Mouse (Mus musculus) thymus, postnatal 4 days (tissue): Measurements from ENCODE around the gene Celf5.
A peak's percentile ranks its signal among the peaks of the same experiment; 100 is the strongest.

Experiments
- DNase-seq: peaks from one replicate; pipeline ENCODE4 v3.0.0; 2021

Gene Celf5

DNA sequence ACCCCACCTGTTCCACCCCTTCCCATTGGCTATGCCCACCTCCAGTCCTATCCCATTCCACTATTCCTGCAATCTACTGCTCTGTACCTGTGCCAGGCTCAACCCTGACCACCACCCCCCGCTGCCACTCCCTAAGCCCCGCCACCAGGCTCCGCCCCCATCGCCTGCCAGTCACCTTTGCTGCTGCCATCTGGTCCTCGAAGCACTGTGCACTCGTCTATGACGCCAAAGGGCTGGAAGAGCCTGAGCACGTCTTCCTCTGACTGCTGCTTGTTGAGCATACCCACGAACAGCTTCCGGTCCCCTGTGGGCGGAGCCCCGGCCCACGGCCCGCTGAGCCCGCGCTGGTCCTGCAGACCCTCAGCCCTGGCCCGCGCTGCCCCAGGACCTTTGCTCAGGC is 12.1 kb downstream of the Celf5 start:
- peak; percentile 73 for DNase-seq

DNA sequence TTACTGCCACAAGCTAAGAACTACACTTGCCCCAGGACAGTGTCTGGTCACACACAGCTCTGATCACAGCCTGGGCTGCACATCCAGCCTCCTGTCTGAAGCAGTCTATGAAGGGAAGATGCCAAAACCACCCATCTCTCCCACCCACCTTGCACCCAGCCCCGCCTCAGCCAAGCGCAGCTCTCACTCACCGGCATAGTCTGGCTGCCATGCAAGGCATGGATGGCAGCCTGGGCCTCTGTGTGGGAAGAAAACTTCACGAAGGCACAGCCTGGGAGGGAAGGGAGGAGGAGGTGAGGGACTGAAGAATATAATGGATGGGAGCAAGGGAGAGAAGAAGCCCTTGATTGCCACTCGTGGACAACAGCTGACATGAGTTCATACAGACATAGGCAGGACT is 13.3 kb downstream of the Celf5 start:
- no peak for DNase-seq

DNA sequence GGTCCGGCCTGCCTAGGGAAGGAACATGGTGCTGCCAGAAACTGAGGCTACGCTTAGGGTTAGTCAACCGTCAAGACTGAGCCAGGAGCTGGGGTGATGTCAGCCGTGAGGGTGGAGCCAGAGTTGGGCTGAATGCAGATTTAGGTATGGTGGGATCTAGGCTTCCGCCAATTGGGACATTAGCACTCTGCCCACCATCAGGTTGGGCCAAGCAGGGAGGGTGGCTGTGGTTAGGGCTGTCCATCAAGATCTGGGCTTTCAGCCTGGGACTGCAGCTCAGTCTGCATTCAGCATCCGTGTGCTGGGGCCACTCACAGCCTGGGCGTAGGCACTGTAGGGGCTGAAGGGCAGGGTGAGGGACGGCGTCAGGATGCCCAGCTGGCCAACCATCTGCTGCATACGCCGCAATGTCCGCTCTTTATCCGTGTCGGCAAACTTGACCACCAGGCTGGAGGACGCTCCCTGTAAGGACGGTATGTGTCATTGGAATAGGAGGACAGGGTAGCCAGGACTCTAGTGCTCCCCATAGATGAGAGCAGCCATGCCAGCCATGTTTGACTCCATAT is 14.8 kb downstream of the Celf5 start:
- no peak for DNase-seq

DNA sequence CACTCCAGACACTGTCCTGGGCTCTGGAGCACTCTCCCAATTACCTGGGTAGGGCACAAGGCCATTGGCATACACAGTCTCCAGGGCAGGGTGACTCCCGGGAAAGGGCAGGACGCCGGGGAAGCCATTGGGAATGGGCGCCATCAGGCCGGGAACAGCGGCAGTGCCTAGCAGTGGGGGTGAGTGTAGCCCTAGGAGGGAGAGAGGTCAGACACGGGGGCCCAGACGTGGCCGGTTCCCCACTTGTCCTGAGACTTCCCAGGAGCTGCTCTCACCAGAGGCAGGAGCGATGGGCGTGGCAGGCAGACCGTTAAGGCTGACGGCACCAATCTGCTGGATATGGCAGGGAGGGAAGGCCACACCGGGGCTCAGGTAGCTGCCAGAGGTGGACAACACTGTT is 15.6 kb downstream of the Celf5 start:
- DNase-seq, result peak; percentile 11

DNA sequence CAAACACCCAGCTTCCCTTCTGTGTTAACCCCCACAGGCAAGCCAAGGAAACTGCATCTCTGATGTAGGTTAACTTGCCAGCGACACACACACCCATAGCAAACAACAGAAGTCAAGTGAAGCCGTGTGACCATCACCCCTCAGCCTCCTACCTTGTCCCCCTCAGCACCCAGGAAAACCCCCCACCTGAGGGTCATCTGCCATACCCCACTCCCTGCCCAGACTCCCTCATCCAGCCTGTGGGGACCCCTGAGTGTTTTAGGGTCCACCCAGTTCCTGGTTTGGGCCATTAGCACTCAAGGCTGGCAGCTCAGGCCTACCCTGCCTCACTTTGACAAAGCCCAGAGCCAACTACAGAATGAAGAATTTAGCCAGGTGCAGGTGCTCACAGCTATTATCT is 16.4 kb downstream of the Celf5 start:
- peak; percentile 7 for DNase-seq

DNA sequence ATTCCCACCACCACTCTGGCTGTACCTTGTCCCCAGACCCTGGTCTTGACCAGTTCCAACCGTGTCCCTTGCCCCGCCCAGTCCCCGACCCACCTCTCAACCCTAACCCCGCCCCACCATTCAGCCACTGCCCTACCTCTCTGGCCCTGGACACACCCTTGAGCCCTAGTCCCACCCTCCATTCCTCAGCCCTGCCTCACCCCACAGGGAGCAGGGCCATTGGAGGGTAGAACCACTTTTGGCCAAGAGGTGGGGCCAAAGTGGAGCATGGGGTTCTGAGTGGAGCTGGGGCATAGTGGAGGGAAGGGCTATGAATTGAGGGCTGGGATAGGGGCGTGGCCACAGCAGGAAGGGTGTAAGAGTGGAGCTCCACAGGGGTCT is 17.3 kb downstream of the Celf5 start:
- DNase-seq, result peak; percentile 15

DNA sequence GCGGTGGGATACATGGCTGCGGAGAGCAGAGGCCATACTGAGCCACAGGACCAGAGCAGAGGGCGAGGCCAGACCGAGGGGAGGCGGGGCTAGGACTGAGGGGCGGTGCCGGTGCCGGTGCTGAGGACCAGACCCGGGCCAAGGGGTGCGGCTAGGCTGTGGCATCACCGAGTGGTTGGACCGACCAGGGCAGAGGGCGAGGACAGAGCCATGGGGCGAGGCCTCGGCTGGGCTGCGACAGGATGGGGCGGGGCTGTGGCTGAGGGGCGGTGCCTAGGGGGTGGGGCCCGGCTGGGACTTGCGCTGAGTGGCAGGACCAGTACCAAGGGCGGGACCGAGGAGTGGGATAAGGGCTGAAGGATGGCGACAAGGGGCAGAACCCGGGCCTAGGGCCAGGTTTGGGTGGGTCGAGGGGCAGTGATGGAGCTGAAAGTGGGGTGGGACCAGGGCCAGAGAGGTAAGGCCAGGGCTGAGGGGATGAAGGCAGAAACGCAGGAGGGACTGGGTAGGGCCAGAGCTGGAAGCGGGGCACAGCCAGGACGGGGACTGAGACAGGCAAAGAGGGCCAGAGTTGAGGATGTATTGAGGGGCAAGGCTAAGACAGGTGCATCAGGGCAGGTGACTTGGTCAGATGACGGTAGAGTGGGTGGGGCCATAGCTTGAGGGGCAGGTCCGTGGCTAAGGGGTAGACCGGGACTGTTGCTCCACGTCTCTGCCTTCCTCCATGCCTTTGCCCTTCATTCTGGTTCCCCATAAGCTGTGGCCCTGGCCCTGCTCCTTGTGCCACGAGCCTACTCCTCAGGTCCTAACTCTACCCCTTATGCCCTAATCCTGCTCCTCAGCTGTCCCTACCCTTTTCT is 17.9 kb downstream of the Celf5 start:
- peak; percentile 58 for DNase-seq

DNA sequence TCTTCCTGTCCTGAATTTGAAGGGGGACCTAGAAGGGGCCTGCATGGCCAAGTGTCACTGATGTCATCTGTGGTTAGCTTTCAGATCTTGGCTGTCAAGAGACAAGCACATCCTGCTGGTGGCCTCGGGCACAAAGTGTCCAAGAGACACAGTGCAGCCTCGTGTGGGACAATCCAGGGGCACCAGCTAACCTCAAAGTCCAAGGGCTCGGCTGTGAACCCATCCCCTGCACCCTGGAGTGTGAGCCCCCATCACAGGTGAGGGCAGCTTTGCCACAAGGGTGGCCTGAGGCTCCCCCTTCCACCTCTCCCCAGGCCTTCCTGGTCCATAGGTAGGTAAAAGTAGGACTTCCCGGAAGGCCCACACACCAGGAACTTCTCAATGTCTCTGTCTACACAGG is 19.0 kb downstream of the Celf5 start:
- peak; percentile 6 for DNase-seq

DNA sequence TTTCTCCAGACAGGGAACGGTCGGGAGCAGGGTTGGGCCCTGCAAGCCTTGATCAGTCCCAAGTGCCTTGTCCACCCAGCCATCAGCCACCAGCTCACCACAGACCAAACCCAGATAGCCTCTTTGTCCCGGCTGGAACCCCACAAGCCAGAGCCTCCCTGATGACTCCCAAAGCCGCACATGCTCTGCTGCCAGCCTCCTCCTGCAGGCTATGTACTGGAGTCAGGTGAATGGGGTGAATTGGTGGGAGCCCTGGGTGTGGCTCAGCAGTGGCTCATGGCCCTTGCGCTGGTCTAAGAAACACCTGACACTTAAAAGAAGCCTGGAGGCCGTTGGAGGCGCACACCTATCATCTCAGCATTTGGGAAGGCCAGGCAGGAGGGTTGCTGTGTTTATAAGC is 19.6 kb downstream of the Celf5 start:
- no peak for DNase-seq

DNA sequence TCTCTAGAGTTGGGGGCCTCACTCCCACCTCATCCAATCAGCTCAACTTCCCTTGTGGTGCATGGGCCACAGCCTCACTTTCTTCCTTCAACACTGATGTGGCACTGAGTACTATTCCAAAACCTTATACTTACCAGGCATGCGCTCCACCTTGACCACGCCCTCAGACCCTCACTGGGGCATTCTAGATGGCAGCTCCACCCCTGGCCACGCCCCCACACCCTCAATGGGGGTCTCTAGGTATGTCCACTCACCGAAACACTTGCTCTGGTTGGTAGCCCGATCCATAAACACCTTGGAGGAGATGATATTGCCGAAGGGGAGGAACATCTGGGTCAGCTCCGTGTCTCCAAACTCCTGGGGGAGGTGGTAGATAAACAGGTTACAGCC is 20.1 kb downstream of the Celf5 start:
- DNase-seq, result peak; percentile 23

DNA sequence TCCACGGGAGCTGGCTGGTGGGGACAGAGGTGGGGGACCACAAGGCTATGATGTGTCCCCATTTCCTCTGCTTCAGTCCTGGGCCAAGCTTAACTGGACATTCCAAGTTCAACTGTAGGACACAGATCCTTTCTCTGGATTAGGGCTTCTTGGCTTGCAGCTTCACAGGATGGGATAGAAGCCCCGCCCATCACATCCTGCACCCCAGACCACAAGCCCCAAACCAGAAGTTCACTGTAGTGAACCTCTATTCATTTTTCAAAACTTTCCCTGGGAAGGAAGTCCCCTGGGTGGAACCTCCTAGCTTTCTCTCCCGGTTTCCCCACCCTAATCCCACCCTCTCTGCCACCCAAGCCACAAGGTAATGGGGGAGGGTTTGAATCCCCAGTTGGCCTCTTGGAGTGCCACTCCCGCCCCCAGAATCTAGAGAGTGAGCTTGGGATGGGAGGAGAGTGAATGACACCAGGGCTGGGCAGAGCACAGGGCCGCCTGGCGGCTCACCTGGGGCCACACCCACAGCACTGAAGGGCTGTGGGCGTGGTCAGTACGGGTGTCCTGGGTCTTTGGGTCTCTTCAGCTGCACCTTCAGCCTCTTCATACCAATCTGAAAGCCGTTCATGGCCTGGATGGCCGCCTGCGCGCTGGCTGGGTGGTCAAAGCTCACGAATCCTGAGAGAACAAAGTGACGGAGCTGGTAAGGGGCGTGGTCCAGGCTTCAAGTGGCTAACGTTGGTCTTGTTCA is 20.7 kb downstream of the Celf5 start:
- peak; percentile 17 for DNase-seq

DNA sequence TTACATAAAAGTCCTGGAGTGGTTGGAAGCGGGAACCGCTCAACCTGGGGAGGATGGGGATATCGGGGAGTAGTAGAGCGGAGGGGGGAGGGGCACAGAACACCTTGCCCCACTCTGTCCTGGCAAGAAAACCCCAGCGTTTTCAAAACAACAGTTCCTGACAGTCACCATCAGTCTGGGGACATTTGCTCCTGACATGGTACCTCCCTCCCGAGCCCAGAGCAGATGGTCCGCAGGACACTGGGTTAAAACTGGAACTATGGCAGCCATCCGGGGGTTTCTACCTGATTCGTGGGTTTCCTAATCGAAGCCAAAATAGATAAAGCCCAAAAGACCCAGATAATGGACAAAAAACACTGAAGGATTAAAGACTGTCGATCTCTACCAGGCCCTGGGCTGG is 21.6 kb downstream of the Celf5 start:
- DNase-seq, result peak; percentile 4

DNA sequence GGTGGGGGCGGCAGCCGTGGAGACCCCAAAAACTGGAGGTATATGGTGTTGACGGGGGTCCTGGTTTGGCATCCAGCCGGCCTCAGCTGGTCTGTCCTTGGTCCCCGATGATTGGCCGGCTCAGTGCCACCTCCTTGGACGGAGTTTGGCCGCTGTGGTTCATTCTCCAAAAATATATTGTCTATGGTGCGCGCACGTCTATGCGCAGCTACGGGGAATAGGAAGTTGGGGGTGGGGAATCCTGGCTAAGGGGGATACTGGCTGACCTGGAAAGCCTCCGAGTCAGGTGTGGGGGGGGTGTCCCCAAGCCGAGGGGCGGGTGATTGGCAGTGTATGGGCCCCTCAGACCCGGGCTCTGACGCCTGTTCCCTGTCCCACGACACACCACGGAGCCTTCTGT is 22.0 kb downstream of the Celf5 start:
- peak; percentile 6 for DNase-seq

DNA sequence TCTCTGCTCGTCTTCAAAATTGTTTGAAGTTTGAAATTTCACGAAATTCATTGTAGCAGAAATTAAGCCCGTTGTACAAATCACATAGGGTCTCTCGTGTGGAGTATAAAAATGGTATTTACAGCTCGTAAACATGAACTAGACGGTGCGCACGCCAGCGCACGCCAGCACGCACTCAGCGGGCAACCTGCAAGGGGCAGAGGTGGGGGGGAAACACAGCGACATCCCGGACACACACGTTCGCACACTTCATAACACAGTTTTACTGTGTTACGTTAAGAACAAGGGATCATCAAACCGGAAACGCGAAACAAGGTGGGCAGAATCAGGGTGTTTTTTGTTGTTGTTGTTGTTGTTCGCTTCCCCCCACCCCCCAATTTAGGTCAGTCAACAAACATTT is 23.1 kb downstream of the Celf5 start:
- peak; percentile 4 for DNase-seq

DNA sequence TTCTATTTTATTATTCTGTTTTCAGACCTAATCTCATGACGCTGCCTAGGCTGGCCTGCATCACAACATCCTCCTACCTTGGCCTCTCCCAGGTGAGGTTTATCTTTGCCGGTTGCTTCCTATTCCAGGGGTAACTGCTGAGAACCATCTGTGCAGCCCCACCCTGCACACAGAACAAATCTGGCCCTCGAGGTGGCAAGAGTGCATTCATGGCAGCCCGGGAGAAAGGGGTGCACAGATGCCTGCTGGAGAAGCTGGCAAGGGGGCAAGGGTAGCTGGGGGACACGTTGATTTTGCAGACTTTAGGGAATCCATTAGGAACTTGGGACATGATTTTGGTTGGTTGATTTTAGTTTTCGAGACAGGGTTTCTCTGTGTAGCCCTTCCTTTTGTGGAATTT is 24.2 kb downstream of the Celf5 start:
- DNase-seq, result no peak

DNA sequence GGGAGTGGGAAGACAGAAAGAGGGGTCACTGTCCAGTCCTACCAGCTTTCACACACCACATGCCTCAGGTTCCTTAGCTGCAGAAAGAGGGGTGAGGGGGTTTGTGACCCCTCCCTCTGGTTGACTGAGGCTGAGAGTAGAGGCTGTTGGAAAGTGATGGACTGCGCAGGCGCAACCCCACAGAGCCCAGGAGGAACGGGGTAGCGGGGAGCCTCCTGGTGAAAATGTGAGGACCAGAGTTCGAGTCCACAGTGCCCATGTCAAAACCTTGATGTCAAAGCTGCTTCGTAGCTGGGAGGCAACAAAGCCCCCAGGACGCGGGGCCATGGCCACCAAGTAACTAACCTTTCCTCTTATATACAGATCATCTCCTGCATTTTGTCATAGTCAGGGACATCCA is 24.9 kb downstream of the Celf5 start:
- peak; percentile 6 for DNase-seq

DNA sequence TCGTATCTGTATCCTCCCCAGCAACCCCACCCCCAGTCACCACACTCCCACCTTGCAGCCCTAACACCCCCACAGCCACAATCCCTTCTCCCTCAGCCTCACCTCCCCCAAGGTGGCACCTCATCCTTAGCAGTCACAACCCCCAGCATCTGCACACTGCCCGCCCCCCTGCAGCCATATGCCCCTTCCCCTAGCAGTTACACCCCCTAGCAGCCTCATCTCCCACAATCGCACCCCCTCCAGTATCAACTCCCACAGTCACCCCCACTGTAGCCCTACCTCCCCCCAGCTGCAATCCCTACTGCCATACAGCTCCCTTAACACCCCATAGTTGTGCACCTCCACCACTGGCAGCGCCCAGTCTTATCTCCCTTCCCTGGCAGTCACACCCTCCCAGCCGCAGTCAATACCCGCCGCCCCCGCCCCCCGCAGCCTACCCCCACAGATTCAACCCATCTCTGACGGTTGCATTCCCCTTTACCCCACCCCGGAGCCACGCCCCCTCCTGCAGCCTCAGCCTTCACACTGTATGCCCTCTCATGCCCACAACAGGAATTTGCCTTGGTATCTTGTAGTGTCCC is 25.4 kb downstream of the Celf5 start:
- DNase-seq, result peak; percentile 22

DNA sequence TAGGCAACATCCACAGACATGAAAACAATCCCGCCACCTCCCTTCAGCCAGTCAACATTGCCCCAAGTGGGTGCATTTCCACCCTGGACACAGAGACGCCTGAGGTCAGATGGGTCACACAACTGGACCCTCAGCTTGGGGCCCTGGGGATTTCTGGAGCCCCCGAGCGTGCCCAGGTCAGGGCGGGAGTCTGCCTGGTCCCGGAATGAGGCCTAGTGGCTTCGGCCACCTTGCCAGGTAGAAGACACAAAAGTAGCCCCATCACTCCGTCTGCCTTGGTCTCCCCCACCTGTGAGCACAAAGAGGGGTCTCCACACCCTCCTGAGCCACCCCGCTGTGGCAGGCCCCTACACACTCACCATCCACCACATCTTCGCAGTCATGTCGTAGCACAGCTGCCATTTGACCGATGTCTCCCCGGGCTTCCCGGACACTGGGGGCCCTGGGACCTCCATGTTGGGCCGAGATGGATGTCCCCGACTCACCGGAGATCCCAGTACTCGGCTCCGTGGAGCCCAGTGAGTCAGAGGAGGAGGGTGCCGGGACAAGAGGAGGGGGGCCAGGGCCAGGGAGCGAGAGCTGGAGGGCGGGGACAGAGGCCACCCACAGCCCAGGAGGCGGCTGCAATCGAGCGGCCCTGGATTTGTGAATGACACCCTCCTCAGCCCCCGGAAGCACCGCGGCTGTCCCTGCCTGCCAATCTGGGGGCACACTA is 27.2 kb downstream of the Celf5 start, which contains the start of gene Nfic:
Gene Nfic (minus strand): TSS at position 455 of the 715 bp plus-strand sequence.
- DNase-seq, result peak; percentile 9

DNA sequence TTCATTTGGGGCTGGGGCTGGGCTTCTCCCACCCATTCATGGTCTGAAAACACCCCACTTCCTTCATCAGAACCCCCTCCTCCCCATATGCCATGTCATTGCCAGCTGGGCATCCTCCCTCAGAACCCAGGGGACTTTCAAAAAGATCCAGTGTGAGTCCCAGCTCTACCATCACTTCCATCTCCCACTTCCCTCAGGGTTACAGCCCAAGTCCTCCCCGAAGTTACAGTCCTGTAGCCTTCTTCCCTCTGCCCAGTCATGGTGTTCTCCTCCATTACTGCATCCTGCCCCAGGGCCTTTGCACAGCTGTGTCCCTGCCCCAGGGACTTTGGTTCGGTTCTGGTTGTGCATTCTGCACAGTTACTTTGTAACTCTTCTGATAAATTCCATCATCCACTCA is 28.4 kb downstream of the Celf5 start:
- DNase-seq, result peak; percentile 6

DNA sequence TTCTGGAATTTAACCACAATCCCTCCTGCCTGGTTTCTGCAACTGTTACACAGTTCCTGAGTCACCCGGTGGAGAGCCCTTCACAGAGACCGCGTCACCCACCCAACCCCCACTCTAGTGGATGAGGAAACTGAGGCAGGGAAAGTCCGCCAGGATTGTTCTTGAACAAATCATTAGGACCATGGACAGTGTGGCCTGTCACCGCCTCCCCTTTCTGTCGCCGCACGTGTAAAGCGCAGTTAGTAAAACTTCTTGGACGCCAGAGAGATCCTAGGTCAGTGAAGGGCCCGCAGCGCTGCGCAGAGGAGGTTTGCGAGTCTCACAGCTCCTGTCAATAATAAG is 29.6 kb downstream of the Celf5 start:
- no peak for DNase-seq

DNA sequence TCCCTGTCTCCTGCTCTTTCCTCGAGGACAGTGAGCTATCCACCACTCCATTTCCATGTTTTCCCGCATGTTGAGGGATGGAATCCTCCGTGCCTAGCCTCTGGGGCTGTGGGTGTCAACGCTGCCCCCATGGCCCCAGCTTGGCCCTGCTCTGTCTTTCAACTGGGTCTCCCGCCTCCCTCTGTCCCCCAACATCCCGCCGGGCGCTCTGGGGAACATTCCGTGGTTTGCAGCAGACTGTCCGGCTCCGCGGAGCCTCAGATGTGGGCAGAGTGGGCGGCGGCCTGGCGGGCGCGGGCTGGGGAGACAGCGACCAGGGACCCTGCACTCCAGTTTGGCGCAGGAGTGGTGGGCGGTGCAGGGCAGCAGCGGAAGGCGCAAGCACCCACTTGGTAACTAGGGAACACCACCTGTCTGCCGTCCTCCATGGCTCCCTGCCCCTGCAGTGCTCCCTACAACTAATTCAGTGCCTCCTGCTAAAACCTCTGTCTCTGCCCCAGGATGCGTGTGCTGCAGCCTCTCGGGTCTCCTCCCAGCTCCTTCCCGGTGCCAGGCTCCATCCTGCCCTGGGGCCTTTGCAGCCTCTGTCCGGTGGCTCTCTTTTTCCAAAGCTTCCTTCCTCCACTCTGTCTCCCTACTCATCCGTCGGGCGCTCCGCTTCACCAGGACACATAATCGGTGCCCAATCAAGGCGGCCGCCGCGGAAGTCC is 30.1 kb downstream of the Celf5 start:
- DNase-seq, result peak; percentile 13

DNA sequence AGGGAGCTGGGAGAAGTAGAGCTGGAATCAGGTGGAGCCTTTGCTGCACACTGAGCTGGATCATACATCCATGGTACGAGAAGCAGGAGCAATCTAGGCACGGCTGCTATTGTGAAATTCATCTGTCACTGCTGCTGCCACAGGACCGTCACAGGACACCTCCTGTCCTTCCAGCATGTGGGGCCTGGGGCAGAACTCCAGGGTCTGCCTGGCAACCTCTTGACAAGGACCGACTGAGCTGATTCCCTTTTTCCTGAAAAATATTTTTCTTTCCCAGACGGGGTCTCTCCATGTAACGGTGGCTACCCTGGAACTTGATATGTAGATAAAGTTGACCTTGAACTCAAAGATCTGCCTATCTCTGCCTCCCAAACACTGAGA is 31.2 kb downstream of the Celf5 start:
- peak; percentile 5 for DNase-seq
